Mouse (Mus musculus) CD8-positive naive resting alpha-beta T cell, adult 2 months (primary cell): Measurements from ENCODE around the gene Emd.

ENCODE experiments used
- DNase-seq, 2 experiments: peaks; one replicate each; pipeline ENCODE4 v3.0.0; 2022; ENCODE audit warnings: low read depth in 2 of 2, low spot score in 2 of 2

The Emd gene

GRCm38 (mm10) chrX:74273422-74274322 is 19.2 kb downstream of the Emd start:
- DNase-seq, result no peak

DNA sequence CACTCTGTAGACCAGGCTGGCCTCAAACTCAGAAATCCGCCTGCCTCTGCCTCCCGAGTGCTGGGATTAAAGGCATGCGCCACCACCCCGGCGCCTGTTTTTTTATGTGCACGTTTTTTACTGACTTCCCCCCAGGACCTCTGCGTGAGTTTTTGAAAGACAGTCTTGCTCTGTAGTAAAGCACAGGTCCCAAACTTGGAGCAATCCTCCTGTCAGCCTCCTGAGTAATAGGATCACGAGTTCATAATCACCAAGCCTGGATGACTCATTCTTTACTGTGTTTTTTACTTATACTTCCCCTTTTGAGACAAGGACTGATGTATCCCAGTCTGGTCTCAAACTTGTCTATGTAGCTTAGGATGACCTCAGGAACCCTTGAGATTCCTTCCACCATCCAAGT is 23.4 kb downstream of the Emd start:
- no peak for DNase-seq

DNA sequence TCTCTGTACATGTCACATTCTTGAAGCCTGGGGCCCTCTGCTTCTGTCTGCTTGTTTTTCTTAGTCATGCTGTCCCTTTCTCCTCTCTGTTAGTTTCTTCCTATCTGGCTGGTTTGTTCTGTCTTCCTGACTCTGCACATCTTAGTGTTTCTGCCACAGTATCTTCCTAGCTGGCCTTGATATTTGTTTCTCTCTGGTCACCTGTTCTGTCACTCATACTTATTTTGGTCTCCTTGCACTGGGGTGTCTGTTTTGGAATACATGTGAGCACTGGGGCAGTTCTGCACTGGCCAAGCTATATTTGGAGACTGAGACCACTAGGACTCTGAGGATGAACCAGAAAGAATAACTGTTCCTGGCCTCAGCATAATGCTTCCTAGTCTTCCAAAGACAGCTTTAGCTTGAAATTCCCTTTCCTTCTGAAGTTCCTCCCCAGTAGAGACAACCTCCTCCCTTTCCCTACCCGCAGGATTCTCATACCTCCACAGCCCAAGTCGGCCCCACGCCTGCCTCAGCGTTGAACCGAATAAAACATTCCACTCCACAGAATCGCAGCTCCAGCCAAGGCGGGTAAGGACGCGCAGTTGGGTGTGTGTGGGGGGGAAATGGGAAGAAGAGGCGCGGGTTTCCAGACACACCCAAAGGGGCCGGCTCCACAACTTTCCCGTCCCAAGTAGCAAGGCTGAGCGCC is 26.7 kb downstream of the Emd start:
- no peak for DNase-seq

GRCm38 (mm10) chrX:74281732-74282394 is 27.4 kb downstream of the Emd start, which contains the start of the genes Taz and Dnase1l1:
Gene Taz (plus strand): TSS chrX:74281912.
Gene Dnase1l1 (minus strand): TSS chrX:74282337.
- DNase-seq, result peak; percentile 32 to 37

DNA sequence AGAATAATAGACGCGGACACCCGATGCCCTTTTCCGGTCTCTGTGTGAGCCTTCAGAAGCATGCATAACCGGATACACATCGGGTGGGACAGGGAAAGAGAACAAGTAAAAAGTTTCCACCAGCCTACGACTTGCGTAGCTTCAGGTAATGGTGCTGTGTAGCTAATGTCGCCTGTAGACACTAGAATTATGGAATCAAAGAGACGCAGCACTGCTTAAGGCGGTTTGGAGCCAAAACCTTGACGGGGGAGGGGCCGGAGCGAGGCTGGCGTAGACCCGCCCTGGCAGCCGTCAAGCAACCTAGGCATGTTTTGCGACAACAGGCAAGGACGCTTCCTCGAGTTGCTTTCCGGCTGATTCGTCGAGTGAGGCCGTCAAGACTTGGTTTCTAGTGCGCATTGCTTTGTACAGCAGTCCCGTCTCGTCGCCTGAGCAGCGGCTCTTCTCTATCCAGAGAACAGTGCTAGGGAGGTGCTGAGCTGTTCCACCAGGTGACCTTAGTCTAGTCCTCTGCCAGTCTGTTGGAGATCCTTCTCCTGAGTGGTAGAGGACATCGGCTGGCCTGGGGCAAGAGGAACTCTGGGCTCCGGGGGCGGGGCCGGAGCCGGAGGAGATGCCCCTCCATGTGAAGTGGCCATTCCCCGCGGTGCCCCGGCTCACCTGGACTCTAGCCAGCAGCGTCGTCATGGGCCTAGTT is 28.1 kb downstream of the Emd start:
- DNase-seq, result peak; percentile 73 to 84

DNA sequence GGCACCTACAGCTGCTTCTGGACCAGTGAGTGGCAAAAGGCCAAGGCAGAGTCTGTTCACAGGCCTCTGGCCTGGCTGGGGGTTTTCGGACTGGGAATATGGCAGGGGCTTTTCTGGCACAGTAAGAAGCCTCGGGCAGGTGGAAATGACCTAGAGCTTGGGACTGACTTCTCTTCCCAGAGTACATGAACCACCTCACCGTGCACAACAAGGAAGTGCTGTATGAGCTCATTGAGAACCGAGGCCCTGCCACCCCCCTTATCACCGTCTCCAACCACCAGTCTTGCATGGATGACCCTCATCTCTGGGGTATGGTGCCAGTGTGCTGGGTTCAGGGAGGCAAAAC is 28.6 kb downstream of the Emd start:
- no peak for DNase-seq

- no peak for DNase-seq
Observed at GRCm38 (mm10) chrX:74293431-74293830, 38.9 kb downstream of the Emd start.

DNA sequence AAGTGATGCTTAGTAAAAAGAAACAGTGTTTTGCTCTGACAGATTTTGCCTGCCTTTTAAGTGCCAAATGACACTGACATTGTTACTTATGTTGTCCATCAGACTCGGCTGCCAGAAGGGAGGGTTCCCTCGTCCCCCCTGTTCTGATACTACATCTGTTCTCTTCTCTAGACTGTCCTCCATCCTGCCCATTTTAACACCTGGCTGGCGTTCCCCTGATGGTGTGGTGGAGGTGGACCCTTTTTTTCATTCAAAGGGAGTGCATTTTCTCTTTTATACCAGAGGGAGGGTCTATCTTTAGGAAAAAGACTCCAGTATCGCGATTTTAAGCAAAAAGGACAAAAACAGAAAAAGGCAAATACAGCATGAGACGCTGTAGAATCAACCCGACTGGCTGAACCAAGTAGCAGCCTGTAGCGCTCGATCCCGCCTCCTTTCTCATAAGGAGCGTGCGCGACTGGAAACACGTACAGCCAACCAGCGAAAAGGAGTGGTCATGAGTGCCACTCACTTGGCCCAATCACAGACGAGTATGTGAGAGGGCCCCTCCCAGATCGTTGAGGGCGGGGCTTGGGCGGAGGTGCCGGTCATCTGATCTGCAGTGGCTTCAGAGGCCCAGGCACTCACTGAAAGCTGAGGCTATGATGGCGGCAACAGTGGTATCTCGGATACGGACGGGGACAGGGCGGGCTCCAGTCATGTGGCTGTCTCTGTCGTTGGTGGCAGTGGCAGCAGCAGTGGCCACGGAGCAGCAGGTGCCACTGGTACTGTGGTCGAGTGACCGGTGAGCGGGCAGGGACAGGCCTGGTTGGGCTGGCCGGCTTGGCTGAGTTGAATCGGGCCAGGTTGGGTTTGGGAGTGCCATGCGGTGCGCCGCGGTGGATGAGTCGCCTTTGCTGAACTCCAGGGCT is 42.3 kb downstream of the Emd start, which contains the start of gene Atp6ap1:
TSS of gene Atp6ap1 (plus strand) at position 560 of the 911 bp plus-strand sequence.
- peak; percentile 82 to 84 for DNase-seq

DNA sequence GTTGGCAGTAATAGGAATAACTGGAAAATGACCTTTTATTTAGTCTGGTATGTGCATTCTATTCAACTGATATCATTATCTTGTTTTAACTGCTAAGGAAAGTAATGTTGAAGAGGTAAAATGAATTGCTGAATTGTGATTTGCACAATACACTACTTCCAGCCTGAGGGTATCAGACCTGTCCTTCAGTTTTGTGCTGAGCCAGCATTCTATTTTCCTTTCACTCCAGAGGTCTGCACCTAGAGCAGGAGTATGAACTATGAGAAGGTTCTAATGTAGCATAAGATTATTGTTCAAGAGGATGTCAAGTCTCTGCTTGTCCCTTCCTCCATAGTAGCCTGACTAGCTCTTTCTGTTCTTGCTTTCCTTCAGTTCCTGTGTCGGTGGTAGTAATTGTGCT is 43.9 kb downstream of the Emd start:
- DNase-seq, result no peak

DNA sequence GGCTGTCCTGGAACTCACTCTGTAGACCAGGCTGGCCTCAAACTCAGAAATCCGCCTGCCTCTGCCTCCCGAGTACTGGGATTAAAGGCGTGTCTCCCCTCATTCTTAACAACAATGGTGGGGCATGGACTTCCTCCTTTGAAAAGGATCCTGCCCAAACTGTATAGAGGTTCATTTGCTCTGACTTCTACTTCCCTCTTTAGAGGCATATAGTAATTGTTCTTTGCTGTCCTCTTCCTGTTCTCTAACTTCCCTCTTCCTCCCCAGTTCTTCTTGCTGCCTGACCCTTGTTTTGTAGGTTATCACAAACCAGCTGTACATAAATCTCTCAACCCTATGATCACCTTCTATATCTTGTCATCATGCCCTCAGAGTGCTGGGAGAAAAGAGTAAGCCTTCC is 45.2 kb downstream of the Emd start:
- no peak for DNase-seq

- DNase-seq, result peak; percentile 69 to 74
Observed at GRCm38 (mm10) chrX:74304867-74305700, 50.6 kb downstream of the Emd start, which contains the start of gene Gdi1. Gene Gdi1 (plus strand): TSS chrX:74304998.
